Mouse (Mus musculus): ENCODE results near the gene Tango6.

Gene Tango6

GRCm38 (mm10) chr8:106682971-106683668, at the start of gene Tango6:
Gene Tango6 (plus strand): TSS chr8:106683068.
- DNase-seq, result peak; percentile 93

DNA sequence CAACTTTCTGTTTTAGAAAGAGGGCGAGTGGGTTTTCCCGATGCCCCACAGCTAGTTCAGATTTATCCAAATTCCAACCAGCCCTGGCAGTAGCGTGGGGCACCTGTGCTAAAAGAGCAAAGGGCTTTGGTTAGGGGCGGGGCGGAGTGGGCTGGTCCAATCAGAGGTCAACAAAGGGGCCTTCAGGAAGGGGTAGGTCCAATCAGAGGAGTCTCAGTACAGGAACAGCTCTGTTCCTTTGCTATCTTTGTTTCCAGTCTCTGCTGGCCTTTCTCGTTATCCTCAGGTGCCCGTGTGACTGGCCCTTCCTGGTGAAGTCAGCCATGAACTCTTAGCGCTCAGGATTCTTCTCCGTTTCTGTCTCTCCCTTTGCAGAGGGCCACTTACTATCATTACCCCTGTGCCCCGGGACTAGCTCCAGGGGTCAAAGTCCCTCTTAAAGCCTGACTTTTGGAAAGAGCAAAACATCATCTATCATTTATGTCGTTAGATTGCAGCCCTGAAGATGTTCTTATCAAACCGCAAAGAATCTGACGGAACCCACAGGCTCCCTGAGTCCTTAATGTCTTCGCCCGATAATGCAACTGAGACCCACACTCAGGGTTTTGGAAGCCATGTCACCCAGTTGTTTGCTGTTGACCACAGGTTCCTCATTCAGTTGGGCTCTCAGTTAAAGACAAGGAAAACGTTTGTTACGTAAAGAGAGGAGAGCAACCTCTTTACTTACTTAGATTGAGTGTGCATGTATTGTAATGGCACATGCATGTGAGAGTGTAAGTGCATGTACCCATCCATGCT, 49.3 kb upstream of the Tango6 start:
- peak; percentile 69 for DNase-seq

- no peak for DNase-seq
These were observed 47.6 kb upstream of the Tango6 start for GRCm38 (mm10) chr8:106635284-106635683.

- no peak for DNase-seq
These were observed 45.4 kb upstream of the Tango6 start for GRCm38 (mm10) chr8:106637446-106637845.

DNA sequence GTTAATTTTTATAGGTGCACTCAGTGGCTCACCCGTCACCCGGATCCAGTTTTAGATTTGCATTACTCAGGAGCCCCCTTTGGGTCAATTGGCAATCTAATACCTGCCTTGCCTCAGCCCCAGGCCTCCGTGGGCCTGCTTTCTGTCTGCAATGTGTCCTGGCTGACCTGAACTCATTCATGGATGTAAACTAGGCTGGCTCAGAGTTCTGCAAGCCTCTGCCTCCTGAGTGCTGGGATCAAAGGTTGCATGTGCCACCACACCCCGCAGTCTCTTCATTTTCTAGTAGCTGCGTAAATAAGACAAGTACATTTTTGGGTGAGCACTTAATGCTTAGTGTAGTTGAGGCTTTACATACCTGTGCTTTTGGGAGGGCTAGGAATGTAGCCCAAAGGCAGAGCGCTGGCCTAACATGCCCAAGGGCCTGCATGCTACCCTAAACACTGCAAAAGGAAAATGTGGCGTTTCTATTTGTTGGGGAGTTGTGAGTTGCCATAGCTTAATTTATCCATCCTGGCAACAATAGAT, 44.0 kb upstream of the Tango6 start:
- DNase-seq, result no peak

DNA sequence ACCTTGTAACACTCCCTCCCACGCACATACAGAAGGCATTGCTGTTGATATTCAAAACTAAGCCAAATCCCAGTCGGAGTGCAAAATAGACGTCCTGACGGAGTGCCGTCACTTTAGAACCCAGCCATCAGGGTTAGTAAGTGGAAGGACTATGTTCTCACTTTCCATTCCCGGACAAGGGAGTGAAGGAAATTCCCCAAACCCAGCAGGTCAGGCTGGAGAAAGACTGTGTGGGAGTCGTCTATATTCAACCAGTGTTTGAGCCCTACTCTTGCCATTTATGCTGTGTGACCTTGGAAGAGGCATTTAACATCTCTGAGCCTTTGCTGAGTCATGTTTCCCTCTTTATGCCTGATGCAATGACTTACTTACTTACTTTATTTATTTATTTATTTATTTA, 42.7 kb upstream of the Tango6 start:
- DNase-seq, result no peak

DNA sequence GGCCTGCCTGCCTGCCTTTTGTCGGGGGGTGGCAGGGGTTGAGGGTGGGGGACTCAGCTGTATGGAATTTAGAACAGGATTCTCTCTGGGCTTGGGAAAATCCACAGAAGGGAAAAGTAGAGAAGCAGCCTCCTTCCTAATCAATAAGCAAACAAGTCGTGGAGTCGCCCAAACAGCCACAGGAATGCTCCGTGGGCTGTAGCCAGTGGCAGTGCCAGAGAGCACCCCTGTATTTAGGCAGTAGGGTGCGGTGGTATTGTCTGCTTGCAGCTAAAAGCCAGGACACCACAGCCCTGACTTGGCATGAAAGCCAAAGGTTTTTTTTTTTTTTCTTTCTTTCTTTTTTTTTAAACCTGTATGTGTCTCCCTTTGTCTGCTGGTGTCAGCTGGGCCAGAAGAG, 41.9 kb upstream of the Tango6 start:
- no peak for DNase-seq

DNA sequence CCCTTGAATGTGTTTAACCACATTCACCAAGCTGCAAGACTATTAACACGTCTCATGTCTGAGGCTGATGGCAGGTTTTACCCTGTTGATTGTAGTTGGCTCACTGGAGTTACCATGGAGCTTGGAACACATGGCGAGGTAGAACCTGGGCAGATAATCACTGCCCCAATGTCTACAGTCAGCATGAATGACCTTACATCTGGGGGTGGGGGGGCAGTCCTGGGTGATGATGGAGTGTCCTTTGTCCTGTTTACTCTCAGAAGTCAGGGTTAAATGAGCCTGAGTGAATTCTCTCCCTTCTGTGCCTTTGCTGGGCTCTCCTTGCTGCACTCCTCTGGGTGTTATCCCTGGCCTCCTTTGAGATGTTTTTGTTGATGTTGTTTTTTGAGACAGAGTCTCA, 40.7 kb upstream of the Tango6 start:
- DNase-seq, result no peak

GRCm38 (mm10) chr8:106643100-106643499, 39.8 kb upstream of the Tango6 start:
- DNase-seq, result peak; percentile 25

DNA sequence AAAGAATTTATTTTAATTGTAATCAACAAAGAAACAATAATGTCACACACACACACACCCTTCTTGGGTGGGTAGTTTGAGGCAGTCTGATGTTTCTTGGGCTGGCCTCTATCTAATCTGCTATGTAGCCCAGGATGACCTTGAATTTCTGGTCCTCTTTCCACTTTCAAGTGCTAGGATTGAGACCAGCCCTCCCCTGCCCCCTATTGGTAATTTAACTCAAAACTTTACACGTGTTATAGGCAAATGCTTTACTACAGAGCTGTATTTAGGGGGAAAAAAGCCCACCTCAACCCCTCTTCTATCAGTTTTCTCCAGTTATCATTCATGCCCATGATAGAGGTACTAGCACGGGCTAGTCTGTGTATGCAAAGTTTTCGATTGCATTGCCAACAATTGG, 37.9 kb upstream of the Tango6 start:
- DNase-seq, result no peak

DNA sequence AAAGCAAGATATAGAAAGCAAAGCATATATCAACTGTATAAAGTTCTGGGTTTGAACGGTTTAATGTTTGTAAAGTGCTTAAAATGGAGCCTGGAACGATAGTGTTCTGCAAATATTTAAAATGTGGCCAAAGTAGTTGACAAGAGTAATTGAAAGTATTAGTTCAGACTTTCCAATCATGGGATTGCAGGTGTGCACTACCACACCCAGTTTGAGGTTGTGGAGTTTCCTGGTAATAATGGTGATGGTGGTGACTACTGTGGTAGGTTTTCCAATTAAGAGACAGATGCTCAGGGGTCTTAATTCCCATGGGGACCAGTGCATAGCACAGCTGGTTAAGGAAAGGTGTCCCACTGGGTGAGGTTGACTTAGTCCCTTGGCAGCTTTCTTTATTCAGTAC, 36.7 kb upstream of the Tango6 start:
- DNase-seq, result no peak

DNA sequence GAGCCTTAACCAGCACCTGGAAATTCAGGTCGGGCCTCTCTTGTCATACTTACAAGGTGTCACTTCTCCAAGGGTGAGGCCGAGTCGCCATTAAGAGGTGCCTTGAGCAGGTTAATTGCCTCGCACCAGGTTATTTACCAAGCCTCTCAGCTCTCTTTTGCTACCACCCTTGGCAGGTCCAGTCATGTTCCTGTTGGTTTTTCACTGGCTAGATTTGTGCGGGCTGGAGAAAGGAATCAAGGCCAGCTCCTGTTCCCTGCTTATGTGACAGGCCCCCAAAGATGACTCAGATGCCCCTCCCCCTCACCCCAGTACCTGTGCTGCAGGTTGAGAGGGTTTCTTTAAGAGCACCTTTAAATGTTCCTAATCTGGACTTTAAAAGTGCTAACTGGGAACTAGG, 36.1 kb upstream of the Tango6 start:
- DNase-seq, result no peak

GRCm38 (mm10) chr8:106647387-106647786, 35.5 kb upstream of the Tango6 start:
- peak; percentile 77 for DNase-seq

DNA sequence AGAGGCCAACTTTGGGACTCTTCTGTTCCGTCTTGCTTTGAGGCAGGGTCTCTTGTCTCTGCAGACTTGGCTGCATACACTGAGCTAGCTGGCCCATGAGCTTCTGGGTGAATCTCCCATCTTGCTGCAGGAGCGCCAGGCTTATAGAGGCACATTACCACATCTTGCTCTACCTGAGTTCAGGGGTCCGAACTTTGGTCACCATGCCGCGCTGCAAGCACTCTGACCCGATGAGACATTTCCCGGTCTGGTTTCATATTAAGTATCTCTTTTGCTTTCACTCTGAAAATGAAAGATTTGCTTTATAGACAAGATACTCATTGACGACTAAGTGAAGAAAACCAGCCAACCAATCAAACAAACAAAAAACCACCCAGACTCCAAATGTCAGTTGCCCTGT, 34.4 kb upstream of the Tango6 start:
- DNase-seq, result no peak

DNA sequence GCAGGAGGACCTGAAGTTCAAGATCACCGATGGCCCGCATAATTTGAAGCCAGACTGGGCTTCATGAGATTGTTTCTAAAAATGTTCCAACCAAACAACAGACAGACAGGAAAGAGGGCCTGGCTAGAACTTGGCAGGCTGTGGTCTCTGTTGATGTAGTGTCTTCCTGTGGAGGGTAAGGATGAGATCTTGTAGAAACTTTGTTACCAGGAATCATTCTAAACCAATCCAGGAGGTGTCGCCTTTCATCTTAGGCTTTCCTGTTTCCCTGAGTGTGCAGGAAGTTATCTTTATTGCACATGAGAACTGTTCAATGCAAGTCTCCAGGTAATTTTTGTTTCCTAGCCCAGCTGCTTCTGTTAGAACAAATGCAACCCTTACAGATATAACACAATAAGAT, 30.9 kb upstream of the Tango6 start:
- no peak for DNase-seq

DNA sequence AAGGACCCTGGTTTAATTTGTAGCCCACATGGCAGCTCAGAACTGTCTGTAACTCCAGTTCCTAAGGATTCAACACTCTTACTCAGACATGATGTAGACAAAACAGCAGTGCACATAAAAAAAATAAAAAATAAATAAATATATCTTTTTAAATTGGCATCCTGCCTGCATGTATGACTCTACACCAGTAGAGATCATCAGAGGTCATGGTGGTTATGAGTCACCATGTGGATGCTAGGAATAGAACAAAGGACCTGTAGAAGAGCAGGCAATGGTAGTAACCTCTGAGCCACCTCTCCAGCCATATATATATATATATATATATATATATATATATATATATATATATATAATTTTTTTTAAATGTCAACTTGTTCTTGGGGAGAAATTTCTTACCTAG, 26.8 kb upstream of the Tango6 start:
- no peak for DNase-seq

- DNase-seq, result no peak
These were observed 10.1 kb upstream of the Tango6 start for GRCm38 (mm10) chr8:106672786-106673185.

DNA sequence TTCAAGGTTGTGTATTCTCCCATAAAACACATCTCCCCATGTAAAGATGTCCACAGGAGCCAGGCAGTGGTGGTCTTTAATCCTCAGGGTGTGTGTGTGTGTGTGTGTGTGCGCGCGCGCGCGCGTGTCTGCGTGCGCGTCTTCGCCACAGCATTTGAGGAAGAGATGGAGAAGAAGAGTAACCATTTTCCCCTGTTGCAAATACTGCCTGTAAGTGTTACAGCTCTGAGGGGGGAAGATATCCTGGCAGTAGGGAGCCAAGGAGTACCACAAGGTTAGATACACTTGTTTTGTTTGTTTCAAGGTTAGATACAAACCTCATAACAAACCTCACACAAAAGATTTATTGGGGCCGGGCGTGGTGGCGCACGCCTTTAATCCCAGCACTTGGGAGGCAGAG, 8.6 kb upstream of the Tango6 start:
- DNase-seq, result no peak

DNA sequence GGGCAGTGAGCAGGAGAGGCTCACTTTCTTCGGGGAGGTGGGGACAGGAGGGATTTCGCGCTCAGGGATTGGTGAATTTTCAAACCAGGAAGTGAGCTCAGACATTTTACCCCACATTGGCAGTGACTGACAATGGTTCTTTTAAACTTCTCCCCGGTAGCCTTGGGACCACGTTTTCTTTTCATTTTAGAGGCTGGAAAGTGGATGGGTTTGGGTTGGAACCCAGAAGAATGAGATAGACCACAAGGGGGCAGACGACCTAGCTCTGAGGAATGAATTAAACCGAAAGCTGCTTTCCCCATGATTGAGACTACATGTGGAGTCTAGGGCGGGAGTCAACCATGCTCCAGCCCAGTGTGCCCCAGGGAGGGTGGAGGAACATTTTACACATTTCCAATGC, 8.0 kb upstream of the Tango6 start:
- peak; percentile 13 for DNase-seq

GRCm38 (mm10) chr8:106684387-106684786, 1.5 kb downstream of the Tango6 start:
- no peak for DNase-seq

DNA sequence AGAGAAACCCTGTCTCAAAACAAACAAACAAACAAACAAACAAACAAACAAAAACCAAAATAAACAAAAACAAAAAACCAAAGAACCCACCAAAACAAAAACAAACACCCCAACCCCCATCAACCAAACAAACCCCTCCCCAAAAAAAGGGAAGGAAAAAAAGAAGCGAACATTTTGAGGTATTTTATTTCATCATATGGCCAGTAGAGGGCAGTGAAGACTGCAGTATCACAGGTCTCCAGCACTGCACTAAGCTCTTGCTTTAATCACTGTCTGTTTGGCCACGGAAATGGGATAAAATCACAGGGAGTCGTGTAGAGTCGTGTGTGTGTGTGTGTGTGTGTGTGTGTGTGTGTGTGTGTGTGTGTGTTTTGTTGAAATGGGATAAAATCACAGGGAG, 4.6 kb downstream of the Tango6 start:
- peak; percentile 9 for DNase-seq

- DNase-seq, result no peak
These were observed 14.9 kb downstream of the Tango6 start for GRCm38 (mm10) chr8:106697748-106698248.

DNA sequence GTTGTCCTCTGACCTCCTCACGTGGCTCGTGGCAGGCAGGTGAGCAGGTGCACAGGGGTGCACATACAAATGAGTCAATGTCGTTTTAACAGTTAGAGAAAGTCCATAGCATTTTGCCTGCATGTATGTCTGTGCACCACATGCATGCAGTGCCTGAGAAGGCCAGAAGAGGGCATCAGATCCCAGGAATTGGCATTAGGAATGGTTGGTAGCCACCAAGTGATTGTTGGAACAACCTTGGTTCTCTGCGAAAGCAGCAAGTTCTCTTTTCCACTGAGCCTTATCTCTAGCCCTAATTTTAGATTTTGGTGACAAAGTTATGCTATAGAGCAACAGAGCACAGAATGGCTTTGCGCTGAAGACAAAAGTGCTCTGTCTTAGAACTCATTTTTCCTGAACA, 16.7 kb downstream of the Tango6 start:
- peak; percentile 67 for DNase-seq

DNA sequence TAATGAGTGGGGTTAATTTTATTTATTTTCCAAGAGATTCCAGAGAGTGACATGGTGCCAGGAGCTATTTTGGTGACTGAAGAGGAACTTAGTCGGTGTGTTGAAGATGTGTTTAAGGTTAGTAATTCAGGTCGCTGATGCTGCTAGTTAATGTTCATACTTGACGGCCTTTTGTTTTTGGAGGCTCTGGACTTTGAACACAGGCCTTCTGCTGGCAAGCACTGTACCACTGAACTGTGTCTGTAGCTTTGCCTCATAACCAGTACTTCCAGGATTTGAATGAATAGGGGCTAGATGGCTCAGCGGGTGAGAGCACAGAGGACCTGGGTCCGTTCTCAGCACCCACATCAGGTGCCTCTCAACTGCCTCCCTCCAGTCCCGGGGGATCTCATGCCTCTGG, 17.3 kb downstream of the Tango6 start:
- no peak for DNase-seq
